Mouse (Mus musculus) G1E (cell line): ENCODE results near the gene Crocc2.

Experiments
- CTCF ChIP-seq: IDR thresholded peaks from 2 replicates; pipeline ENCODE4 v1.5.1; 2012; ENCODE audit warnings: low read depth, low read length, inconsistent platforms, mixed read lengths
- GATA1 ChIP-seq: IDR thresholded peaks from 2 replicates; pipeline ENCODE4 v1.6.1; 2012; ENCODE audit warnings: borderline replicate concordance, low read length, inconsistent platforms, mixed read lengths
- POLR2AphosphoS5 ChIP-seq: IDR thresholded peaks from 2 replicates; pipeline ENCODE4 v1.6.1; 2012; ENCODE audit warnings: low read depth, low read length, inconsistent platforms; ENCODE audit not compliant: insufficient replicate concordance
- TAL1 ChIP-seq: conservative IDR thresholded peaks from 2 replicates; pipeline ENCODE4 v1.6.1; 2012; ENCODE audit warnings: low read depth, low read length, inconsistent platforms, mixed read lengths

GRCm38 (mm10) chr1:93235576-93236544, 67.3 kb downstream of the Crocc2 start, which contains the start of gene Sned1:
- no peak for TF ChIP-seq CTCF
- no peak for TF ChIP-seq POLR2AphosphoS5
- no peak for TF ChIP-seq GATA1
- no peak for TF ChIP-seq TAL1
